Mouse (Mus musculus) forebrain, embryonic 16.5 days (tissue): ENCODE results near the gene Azin2. TPM values are rescaled to one million over a fixed set of nuclear protein-coding genes. Genes with fewer than 3 reads are reported as not detected.
A peak's percentile ranks its signal among the peaks of the same experiment; 100 is the strongest.

Experiments used
- ATAC-seq: fragments of 200-750 bp; cut with Nextera tagmentation; 2 replicates; pipeline ENCODE4 v1.8.0; 2017; ENCODE audit warnings: mild to moderate bottlenecking, moderate library complexity
- H3K27ac ChIP-seq: fragments of 300-500 bp; sonication (generic); 2 replicates; pipeline ENCODE4 v1.5.1; 2014; ENCODE audit warnings: low read length, control low read depth
- H3K27me3 ChIP-seq: fragments of 300-500 bp; sonication (generic); replicated peaks from 2 replicates; pipeline ENCODE4 v1.6.1; 2014; ENCODE audit warnings: low read length; ENCODE audit not compliant: control insufficient read depth, insufficient read depth
- H3K36me3 ChIP-seq: fragments of 300-500 bp; sonication (generic); 2 replicates; pipeline ENCODE4 v1.6.1; 2014; ENCODE audit not compliant: control insufficient read depth, insufficient read depth
- H3K4me1 ChIP-seq: fragments of 300-500 bp; sonication (generic); replicated peaks from 2 replicates; pipeline ENCODE4 v1.6.1; 2014; ENCODE audit warnings: low read length; ENCODE audit not compliant: control insufficient read depth, insufficient read depth
- H3K4me2 ChIP-seq: fragments of 300-500 bp; sonication (generic); 2 replicates; pipeline ENCODE4 v1.6.1; 2014; ENCODE audit warnings: mild to moderate bottlenecking, low read length, control low read depth
- H3K4me3 ChIP-seq: fragments of 300-500 bp; sonication (generic); replicated peaks from 2 replicates; pipeline ENCODE4 v1.5.1; 2014; ENCODE audit warnings: mild to moderate bottlenecking, low read length, control low read depth
- H3K9ac ChIP-seq: fragments of 300-500 bp; sonication (generic); replicated peaks from 2 replicates; pipeline ENCODE4 v1.6.1; 2014; ENCODE audit warnings: low read depth, low read length, control low read depth
- H3K9me3 ChIP-seq: fragments of 300-500 bp; sonication (generic); 2 replicates; pipeline ENCODE4 v1.6.1; 2016; ENCODE audit warnings: low read length; ENCODE audit not compliant: control insufficient read depth
- WGBS: fragments of 180-500 bp; shearing (Covaris S2); extraction: QIAGEN DNeasy Blood & Tissue Kit; methylation state at CpG from one replicate; pipeline ENCODE4 v1.1.7; 2014; 5-methylcytosine and 5-hydroxymethylcytosine counted together
- polyA plus RNA-seq: library from polyadenylated mRNA; unstranded; fragments of >200 nt; fragmentation: Nextera tagmentation; extraction: Ambion mirVana; gene quantifications from 2 replicates; pipeline ENCODE4 v1.2.1, GENCODE M21; 2015

Gene Azin2
- polyA plus RNA-seq, 1 experiment from 2014 or later = 10.3 TPM

DNA sequence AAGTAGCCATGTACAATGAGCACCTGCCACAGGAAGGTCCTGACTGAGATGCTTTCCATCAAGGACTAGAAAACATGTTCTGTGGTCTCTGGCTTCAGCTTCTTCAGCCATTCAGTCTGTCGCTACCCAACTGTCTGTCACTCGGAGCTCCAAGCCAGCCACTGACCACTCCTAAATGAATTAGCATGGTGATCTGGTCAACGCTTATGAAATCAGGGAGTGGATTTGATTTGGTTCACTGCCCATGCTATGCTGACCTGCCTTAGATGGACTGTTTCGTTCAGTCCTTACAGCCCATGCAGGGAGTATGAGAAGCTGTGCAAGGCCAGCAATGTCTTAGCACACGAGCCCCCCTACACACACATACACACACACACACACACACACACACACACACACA is 8.4 kb downstream of the Azin2 start:
- 85% methylated on average over 5 of the region's 5 CpGs for WGBS
- no peak overlapping the region for H3K4me2 ChIP-seq

DNA sequence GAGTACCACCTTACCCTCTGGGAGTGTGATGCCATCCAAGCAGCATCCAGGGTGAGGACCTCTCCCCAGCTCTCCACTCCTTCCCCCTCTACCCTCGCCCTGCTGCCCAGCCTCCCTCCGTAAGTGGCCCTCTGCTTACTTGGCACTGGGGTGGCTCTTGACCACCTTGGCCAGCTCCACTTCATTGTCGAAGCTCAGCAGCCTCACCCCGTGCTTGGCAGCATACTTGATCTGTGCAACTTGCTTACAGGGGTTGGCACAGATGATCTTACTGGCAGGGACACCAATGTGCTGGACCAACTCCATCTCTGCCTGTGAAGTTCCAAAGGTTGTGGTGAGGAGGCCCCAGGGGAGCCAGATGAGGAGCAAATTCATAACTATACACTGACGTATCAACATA is 11.8 kb downstream of the Azin2 start:
- ATAC-seq = 0 out of 2 replicates have a peak, but pooled peaks have one; percentile 18
- Histone ChIP-seq H3K36me3 (no peaks in the 10 kb centered on the region), H3K4me2 (no peak overlapping the region), H3K27ac (no peak overlapping the region), H3K27me3 (no peaks in the 10 kb centered on the region), H3K9me3 (no peaks in the 10 kb centered on the region), H3K4me3 (no peak overlapping the region), H3K9ac (no peak overlapping the region), H3K4me1 (peaks cover 13% of the 10 kb centered on the region)
- 62% methylated on average over 5 of the region's 5 CpGs for WGBS

More for the DNA sequence above, 8.4 kb downstream of the Azin2 start:
- Histone ChIP-seq H3K27ac (no peak overlapping the region), H3K27me3 (no peaks in the 10 kb centered on the region), H3K4me1 (peaks cover 21% of the 10 kb centered on the region), H3K9ac (no peak overlapping the region), H3K36me3 (no peaks in the 10 kb centered on the region), H3K4me3 (no peak overlapping the region), H3K9me3 (no peaks in the 10 kb centered on the region)
- ATAC-seq = no peak

GRCm38 (mm10) chr4:128949470-128950005 is 12.7 kb downstream of the Azin2 start:
- H3K9me3 ChIP-seq = no peaks in the 10 kb centered on the region
- H3K9ac ChIP-seq = no peak overlapping the region
- no peak for ATAC-seq
- H3K27me3 ChIP-seq = no peaks in the 10 kb centered on the region
- no peaks in the 10 kb centered on the region for H3K36me3 ChIP-seq
- H3K4me3 ChIP-seq = no peak overlapping the region
- no peak overlapping the region for H3K4me2 ChIP-seq
- H3K4me1 ChIP-seq = peaks cover 6% of the 10 kb centered on the region
- H3K27ac ChIP-seq = no peak overlapping the region
- 49% methylated on average over 15 of the region's 15 CpGs for WGBS

- Histone ChIP-seq H3K4me1 (peaks cover 6% of the 10 kb centered on the region), H3K4me2 (no peak overlapping the region), H3K9ac (no peak overlapping the region), H3K9me3 (no peaks in the 10 kb centered on the region), H3K27me3 (no peaks in the 10 kb centered on the region), H3K27ac (no peak overlapping the region), H3K36me3 (no peaks in the 10 kb centered on the region), H3K4me3 (no peak overlapping the region)
- 29% methylated on average over 6 of the region's 6 CpGs for WGBS
- no peak for ATAC-seq
These were observed 14.0 kb downstream of the Azin2 start for GRCm38 (mm10) chr4:128948137-128948674.

GRCm38 (mm10) chr4:128947326-128947933 is 14.8 kb downstream of the Azin2 start:
- no peak overlapping the region for H3K27ac ChIP-seq
- no peak for ATAC-seq
- 18% methylated on average over 18 of the region's 18 CpGs for WGBS
- 0 out of 2 replicates have a peak overlapping the region, but pooled peaks have one; percentile 8 for H3K4me3 ChIP-seq
- H3K9me3 ChIP-seq = no peaks in the 10 kb centered on the region
- H3K4me2 ChIP-seq = peak overlapping the region; percentile 31; the same call in 1 of the 2 replicates
- peaks cover 6% of the 10 kb centered on the region for H3K4me1 ChIP-seq
- no peaks in the 10 kb centered on the region for H3K27me3 ChIP-seq
- no peaks in the 10 kb centered on the region for H3K36me3 ChIP-seq
- no peak overlapping the region for H3K9ac ChIP-seq

DNA sequence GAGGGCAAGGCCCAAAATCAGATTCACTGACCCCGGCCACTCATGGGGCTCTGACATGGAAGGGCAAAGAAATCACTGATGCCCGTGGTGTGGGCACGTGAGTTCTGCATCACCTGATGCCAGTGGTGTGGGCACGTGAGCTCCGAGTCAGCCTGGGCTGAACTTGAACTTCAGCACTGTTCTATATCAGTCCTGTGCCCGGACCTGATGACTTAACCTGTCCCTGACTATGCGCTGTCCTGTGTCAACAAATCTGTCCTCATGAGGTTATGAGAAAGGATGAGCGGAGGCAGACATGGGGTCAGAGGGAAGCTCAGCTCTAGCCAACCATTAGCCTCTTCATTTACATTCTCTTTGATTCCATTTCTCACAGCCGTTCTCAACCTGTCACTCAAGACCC is 15.5 kb downstream of the Azin2 start:
- Histone ChIP-seq H3K27me3 (no peaks in the 10 kb centered on the region), H3K9ac (no peak overlapping the region), H3K36me3 (no peaks in the 10 kb centered on the region), H3K4me3 (no peak overlapping the region), H3K9me3 (no peaks in the 10 kb centered on the region), H3K4me2 (no peak overlapping the region), H3K4me1 (peaks cover 6% of the 10 kb centered on the region), H3K27ac (no peak overlapping the region)
- no peak for ATAC-seq
- 89% methylated on average over 9 of the region's 9 CpGs for WGBS

DNA sequence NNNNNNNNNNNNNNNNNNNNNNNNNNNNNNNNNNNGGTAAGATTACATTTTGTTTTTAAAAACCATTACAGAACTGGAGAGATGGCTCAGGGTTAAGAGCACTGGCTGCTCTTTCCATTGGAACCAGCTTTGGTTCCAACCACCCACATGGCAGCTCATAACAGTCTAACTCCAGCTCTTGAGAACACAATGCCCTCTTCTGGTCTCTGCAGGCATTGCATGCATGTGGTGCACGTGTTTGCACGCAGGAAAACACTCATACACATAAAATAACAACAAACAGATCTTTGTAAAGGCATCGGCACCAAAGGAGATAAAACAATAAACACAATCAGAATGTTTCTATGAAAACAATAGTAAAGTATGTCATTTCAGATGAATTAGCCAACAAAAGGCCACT is 19.9 kb downstream of the Azin2 start:
- no peak overlapping the region for H3K27ac ChIP-seq
- no peaks in the 10 kb centered on the region for H3K27me3 ChIP-seq
- H3K4me1 ChIP-seq = peaks cover under 1% of the 10 kb centered on the region
- H3K36me3 ChIP-seq = no peaks in the 10 kb centered on the region
- 62% methylated on average over 3 of the region's 3 CpGs for WGBS
- no peaks in the 10 kb centered on the region for H3K9me3 ChIP-seq
- H3K4me3 ChIP-seq = no peak overlapping the region
- H3K4me2 ChIP-seq = no peak overlapping the region
- ATAC-seq = no peak
- no peak overlapping the region for H3K9ac ChIP-seq

GRCm38 (mm10) chr4:128935595-128935994 is 26.6 kb downstream of the Azin2 start:
- no peaks in the 10 kb centered on the region for H3K36me3 ChIP-seq
- no peak overlapping the region for H3K4me3 ChIP-seq
- H3K27ac ChIP-seq = no peak overlapping the region
- H3K4me1 ChIP-seq = no peaks in the 10 kb centered on the region
- ATAC-seq = no peak
- H3K4me2 ChIP-seq = no peak overlapping the region
- H3K9ac ChIP-seq = no peak overlapping the region
- no peaks in the 10 kb centered on the region for H3K27me3 ChIP-seq
- 59% methylated on average over 5 of the region's 5 CpGs for WGBS
- H3K9me3 ChIP-seq = no peaks in the 10 kb centered on the region

DNA sequence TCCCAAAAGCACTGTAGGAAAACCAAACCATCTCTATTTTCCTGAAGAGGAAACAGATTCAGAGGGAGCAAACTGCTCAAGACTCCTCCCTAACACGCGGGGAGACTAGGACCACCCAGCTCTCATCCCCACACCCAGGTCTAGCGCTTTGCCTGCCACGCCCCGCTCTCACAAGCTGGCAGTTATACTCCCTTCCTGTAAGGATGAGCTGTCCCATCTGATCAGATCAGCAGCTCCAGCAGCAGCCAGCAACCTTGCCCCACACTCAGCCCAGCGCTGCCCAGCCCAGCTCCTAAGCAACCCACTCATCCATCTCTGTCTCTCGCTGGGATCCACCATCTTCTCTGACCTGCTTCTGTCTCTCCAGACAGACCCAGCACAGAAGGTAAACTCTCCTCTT is 29.5 kb downstream of the Azin2 start:
- ATAC-seq = no peak
- Histone ChIP-seq H3K4me2 (no peak overlapping the region), H3K9me3 (no peaks in the 10 kb centered on the region), H3K27me3 (no peaks in the 10 kb centered on the region), H3K4me3 (no peak overlapping the region), H3K9ac (no peak overlapping the region), H3K4me1 (no peaks in the 10 kb centered on the region), H3K36me3 (no peaks in the 10 kb centered on the region), H3K27ac (no peak overlapping the region)
- 76% methylated on average over 7 of the region's 7 CpGs for whole genome bisulfite sequencing
